Mouse (Mus musculus): ENCODE data around the gene Mrpl24. TPM values are rescaled to one million over a fixed set of nuclear protein-coding genes. Genes with fewer than 3 reads are reported as not detected.

Gene Mrpl24
- polyA plus RNA-seq, 1 experiment: 100 TPM

- DNase-seq: no peak
- Histone ChIP-seq H3K36me3 (ENCODE audit: control insufficient read depth, insufficient read depth, low read length) (no peaks in the 10 kb centered on the region), H3K4me1 (ENCODE audit: control insufficient read depth, insufficient read depth, low read length) (peaks cover 10% of the 10 kb centered on the region), H3K27me3 (replicated peaks; ENCODE audit: control insufficient read depth, insufficient read depth, low read length) (no peaks in the 10 kb centered on the region), H3K27ac (ENCODE audit: insufficient read depth, low read depth, low read length) (no peak overlapping the region), H3K4me3 (ENCODE audit: insufficient read depth, low read depth, low read length) (no peak overlapping the region)
- 58% methylated on average over 5 of the region's 5 CpGs for WGBS
- TF ChIP-seq POLR2A (IDR thresholded peaks at IDR 0.05; ENCODE audit: low read depth, low read length) (no peak), CTCF (conservative IDR thresholded peaks at IDR 0.05; ENCODE audit: insufficient read depth, insufficient read length, low read depth, low read length) (no peak)
Observed at GRCm38 (mm10) chr3:87903821-87904220, 15.5 kb upstream of the Mrpl24 start.

DNA sequence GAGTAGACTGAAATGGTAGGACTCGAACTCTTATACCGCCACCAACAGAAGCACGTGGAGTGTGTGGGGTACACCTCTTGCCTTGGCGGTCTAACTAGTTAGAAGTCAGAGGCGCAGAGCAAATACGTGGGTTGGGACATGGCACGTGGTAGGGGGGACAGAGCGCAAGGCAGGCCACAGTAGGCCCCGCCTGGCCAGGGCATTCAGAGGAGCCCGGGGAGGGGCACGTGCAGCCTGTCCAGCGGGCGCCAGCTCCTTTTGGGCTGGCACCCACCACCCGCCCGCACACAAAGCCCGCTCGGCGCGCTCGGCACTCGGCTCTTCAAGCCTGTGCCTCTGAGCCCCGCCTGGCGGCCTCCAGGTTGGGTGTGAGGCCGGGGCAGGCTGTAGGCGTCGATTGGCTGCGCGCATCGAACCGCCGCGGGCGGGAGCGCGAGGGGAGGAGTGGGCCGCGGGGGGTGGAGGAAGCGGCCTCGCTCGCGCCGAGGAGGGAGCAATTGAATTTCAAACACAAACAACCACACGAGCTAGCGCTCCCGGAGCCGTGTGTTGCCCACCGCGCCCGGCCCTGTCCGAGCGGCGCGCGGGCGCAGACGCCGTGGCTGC lies 13.3 kb upstream of the Mrpl24 start, which contains the start of gene Hdgf:
TSS of gene Hdgf (plus strand) at position 442 of the 606 bp plus-strand sequence.
- Histone ChIP-seq H3K27ac (ENCODE audit: insufficient read depth, low read depth, low read length) (peak within 1 kb of the TSS; percentile 94), H3K4me3 (ENCODE audit: insufficient read depth, low read depth, low read length) (peak within 1 kb of the TSS; percentile 67), H3K4me1 (ENCODE audit: control insufficient read depth, insufficient read depth, low read length) (peaks cover 25% of the 10 kb centered on the region), H3K36me3 (ENCODE audit: control insufficient read depth, insufficient read depth, low read length) (no peaks in the 10 kb centered on the region), H3K27me3 (replicated peaks; ENCODE audit: control insufficient read depth, insufficient read depth, low read length) (no peaks in the 10 kb centered on the region)
- TF ChIP-seq POLR2A (IDR thresholded peaks at IDR 0.05; ENCODE audit: low read depth, low read length) (peak; percentile 21), CTCF (conservative IDR thresholded peaks at IDR 0.05; ENCODE audit: insufficient read depth, insufficient read length, low read depth, low read length) (no peak)
- under 1% methylated on average over 56 of the region's 57 CpGs for WGBS
- peak; percentile 97 for DNase-seq

- Histone ChIP-seq H3K4me1 (ENCODE audit: control insufficient read depth, insufficient read depth, low read length) (peaks cover 28% of the 10 kb centered on the region), H3K27ac (ENCODE audit: insufficient read depth, low read depth, low read length) (peak overlapping the region; percentile 94), H3K36me3 (ENCODE audit: control insufficient read depth, insufficient read depth, low read length) (no peaks in the 10 kb centered on the region), H3K27me3 (replicated peaks; ENCODE audit: control insufficient read depth, insufficient read depth, low read length) (no peaks in the 10 kb centered on the region), H3K4me3 (ENCODE audit: insufficient read depth, low read depth, low read length) (peak overlapping the region; percentile 67)
- WGBS: under 1% methylated on average over 47 of the region's 47 CpGs
- DNase-seq: peak; percentile 71
- TF ChIP-seq CTCF (conservative IDR thresholded peaks at IDR 0.05; ENCODE audit: insufficient read depth, insufficient read length, low read depth, low read length): no peak
- no peak for TF ChIP-seq POLR2A (IDR thresholded peaks at IDR 0.05; ENCODE audit: low read depth, low read length)
Observed at GRCm38 (mm10) chr3:87906601-87906980, 12.7 kb upstream of the Mrpl24 start.

- WGBS: under 1% methylated on average over 27 of the region's 27 CpGs
- no peak for TF ChIP-seq POLR2A (IDR thresholded peaks at IDR 0.05; ENCODE audit: low read depth, low read length)
- TF ChIP-seq CTCF (conservative IDR thresholded peaks at IDR 0.05; ENCODE audit: insufficient read depth, insufficient read length, low read depth, low read length): no peak
- H3K27me3 ChIP-seq (replicated peaks; ENCODE audit: control insufficient read depth, insufficient read depth, low read length): no peaks in the 10 kb centered on the region
- H3K36me3 ChIP-seq (ENCODE audit: control insufficient read depth, insufficient read depth, low read length): no peaks in the 10 kb centered on the region
- peak overlapping the region; percentile 67 for H3K4me3 ChIP-seq (ENCODE audit: insufficient read depth, low read depth, low read length)
- DNase-seq: peak; percentile 60
- peaks cover 28% of the 10 kb centered on the region for H3K4me1 ChIP-seq (ENCODE audit: control insufficient read depth, insufficient read depth, low read length)
- peak overlapping the region; percentile 94 for H3K27ac ChIP-seq (ENCODE audit: insufficient read depth, low read depth, low read length)
Observed at GRCm38 (mm10) chr3:87906981-87907857, 12.1 kb upstream of the Mrpl24 start.

GRCm38 (mm10) chr3:87907906-87908305 lies 11.4 kb upstream of the Mrpl24 start:
- Histone ChIP-seq H3K27me3 (replicated peaks; ENCODE audit: control insufficient read depth, insufficient read depth, low read length) (no peaks in the 10 kb centered on the region), H3K36me3 (ENCODE audit: control insufficient read depth, insufficient read depth, low read length) (no peaks in the 10 kb centered on the region), H3K4me1 (ENCODE audit: control insufficient read depth, insufficient read depth, low read length) (peaks cover 28% of the 10 kb centered on the region), H3K4me3 (ENCODE audit: insufficient read depth, low read depth, low read length) (peak overlapping the region; percentile 67), H3K27ac (ENCODE audit: insufficient read depth, low read depth, low read length) (peak overlapping the region; percentile 94)
- peak; percentile 70 for DNase-seq
- 0% methylated on average over 1 of the region's 1 CpGs for WGBS
- no peak for TF ChIP-seq POLR2A (IDR thresholded peaks at IDR 0.05; ENCODE audit: low read depth, low read length)

DNA sequence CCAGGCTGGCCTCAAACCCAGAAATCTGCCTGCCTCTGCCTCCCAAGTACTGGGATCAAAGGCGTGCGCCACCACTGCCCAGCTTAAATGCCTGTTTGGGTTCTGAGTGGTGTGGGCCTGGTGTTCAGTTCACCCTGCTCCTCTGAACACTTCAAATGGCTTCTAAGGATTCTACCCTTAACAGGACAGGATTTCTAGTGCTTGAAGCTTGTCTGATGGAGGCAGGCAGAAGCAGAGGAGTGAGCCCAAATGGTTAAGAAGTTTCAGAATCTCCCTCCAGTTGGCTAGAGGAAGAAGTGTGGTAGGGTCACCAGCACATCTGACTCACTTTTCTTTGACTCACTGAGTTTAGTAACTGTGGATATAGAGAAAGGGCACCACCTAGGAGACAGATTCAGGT lies 9.9 kb upstream of the Mrpl24 start:
- WGBS: 89% methylated on average over 2 of the region's 2 CpGs
- Histone ChIP-seq H3K4me3 (ENCODE audit: insufficient read depth, low read depth, low read length) (no peak overlapping the region), H3K27ac (ENCODE audit: insufficient read depth, low read depth, low read length) (peak overlapping the region; percentile 71)

GRCm38 (mm10) chr3:87909874-87910273 lies 9.4 kb upstream of the Mrpl24 start:
- WGBS: 6% methylated on average over 4 of the region's 4 CpGs

More for the DNA sequence above, 9.9 kb upstream of the Mrpl24 start:
- TF ChIP-seq POLR2A (IDR thresholded peaks at IDR 0.05; ENCODE audit: low read depth, low read length): no peak
- no peak for TF ChIP-seq CTCF (conservative IDR thresholded peaks at IDR 0.05; ENCODE audit: insufficient read depth, insufficient read length, low read depth, low read length)
- H3K4me1 ChIP-seq (ENCODE audit: control insufficient read depth, insufficient read depth, low read length): peaks cover 28% of the 10 kb centered on the region
- H3K27me3 ChIP-seq (replicated peaks; ENCODE audit: control insufficient read depth, insufficient read depth, low read length): no peaks in the 10 kb centered on the region
- H3K36me3 ChIP-seq (ENCODE audit: control insufficient read depth, insufficient read depth, low read length): peaks cover 3% of the 10 kb centered on the region; the same call in 1 of the 2 replicates
- no peak for DNase-seq

More at GRCm38 (mm10) chr3:87909874-87910273, 9.4 kb upstream of the Mrpl24 start:
- Histone ChIP-seq H3K27ac (ENCODE audit: insufficient read depth, low read depth, low read length) (peak overlapping the region; percentile 71), H3K4me1 (ENCODE audit: control insufficient read depth, insufficient read depth, low read length) (peaks cover 28% of the 10 kb centered on the region), H3K27me3 (replicated peaks; ENCODE audit: control insufficient read depth, insufficient read depth, low read length) (no peaks in the 10 kb centered on the region), H3K36me3 (ENCODE audit: control insufficient read depth, insufficient read depth, low read length) (peaks cover 3% of the 10 kb centered on the region; the same call in 1 of the 2 replicates), H3K4me3 (ENCODE audit: insufficient read depth, low read depth, low read length) (peak overlapping the region; percentile 76)
- no peak for TF ChIP-seq POLR2A (IDR thresholded peaks at IDR 0.05; ENCODE audit: low read depth, low read length)
- TF ChIP-seq CTCF (conservative IDR thresholded peaks at IDR 0.05; ENCODE audit: insufficient read depth, insufficient read length, low read depth, low read length): no peak
- DNase-seq: no peak

All from kidney, adult 2 months (tissue).